Mouse (Mus musculus) brain, embryonic 14.5 days (tissue): ENCODE measurements around the gene Gm14137. TPM values are rescaled to one million over a fixed set of nuclear protein-coding genes. Genes with fewer than 3 reads are reported as not detected.

Experiments
- DNase-seq: peaks from one replicate; pipeline ENCODE4 v3.0.0-alpha.2; 2011; ENCODE audit warnings: low read depth
- CTCF ChIP-seq: fragments of 200-500 bp; IDR thresholded peaks from 2 replicates; pipeline ENCODE4 v1.5.1; 2012; ENCODE audit warnings: inconsistent platforms, mild to moderate bottlenecking, moderate library complexity, borderline replicate concordance; ENCODE audit not compliant: insufficient read depth, insufficient read length; ENCODE audit errors: extremely low read depth
- POLR2A ChIP-seq: fragments of 200-500 bp; IDR thresholded peaks from 2 replicates; pipeline ENCODE4 v1.6.1; 2012; ENCODE audit warnings: mild to moderate bottlenecking, inconsistent platforms, borderline replicate concordance; ENCODE audit not compliant: poor library complexity, insufficient read depth, insufficient read length, severe bottlenecking; ENCODE audit errors: extremely low read depth
- polyA plus RNA-seq: library from polyadenylated mRNA; depleted of rRNA; stranded (reverse); fragments of >200 nt; gene quantifications from 2 replicates; pipeline ENCODE4 v1.2.3, GENCODE M21; 2012; rRNA removed

Gm14137 gene
- polyA plus RNA-seq: 0.03 TPM in 2 replicates

DNA sequence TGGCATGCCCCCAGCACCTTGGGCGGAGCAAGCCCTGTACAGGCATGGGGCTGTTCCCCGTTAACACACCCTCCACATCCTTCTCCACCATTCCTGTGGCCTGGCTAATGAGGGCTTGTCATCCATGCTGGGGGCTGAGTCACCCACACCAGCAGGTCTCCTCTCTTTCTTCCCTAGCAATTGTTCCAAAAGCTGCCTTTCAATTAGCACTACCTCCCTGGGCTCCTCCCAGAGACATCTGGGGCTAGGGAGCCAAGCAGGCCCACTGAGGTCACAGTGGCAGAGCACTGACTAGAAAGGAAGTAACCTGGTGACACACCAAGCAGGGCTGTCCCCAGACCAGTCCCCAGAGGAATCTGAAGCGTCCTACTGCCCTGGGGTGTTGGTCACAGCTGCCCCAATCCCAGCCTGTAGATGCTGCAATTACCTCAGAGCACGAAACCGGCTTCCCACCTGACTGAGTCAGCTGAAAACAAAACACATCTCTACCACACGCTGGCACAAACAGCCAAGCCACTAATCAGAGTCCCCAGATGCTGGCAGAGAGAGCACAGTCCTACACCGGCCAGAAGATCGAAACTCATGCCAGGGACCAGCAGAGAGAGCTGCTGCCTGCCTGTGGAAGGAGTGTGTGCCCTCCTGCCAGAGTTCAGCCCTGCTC, at the start of gene Gm14137:
TSS of gene Gm14137 (plus strand) at position 519 of the 661 bp plus-strand sequence.
- DNase-seq: peak; percentile 35
- TF ChIP-seq POLR2A (no peak), CTCF (no peak)

DNA sequence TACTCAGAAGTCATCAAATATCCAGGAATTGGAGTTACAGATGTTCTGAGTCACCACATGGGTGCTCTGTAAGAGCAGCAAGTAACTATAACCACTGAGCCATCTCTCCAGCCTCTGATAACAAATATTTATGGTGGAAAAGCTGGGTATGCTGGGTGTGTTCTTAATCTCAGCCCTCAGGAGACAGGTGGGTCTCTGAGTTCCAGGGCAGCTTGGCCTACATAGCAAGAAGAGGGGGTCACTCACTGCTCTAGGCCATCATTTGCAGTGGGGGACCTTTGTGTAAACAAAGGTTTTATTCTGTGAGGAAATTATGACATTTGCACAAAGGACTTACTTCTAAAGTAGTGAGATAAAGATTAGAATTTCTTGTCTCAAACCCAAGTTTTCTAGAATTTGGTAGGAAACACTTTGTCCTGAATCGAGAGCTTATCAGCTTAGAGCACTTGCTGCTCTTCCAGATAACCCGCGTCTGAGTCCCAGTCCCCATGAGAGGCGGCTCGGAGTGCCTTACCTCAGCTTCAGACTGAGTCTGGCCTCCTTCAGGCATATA, 37.9 kb upstream of the Gm14137 start:
- TF ChIP-seq POLR2A (no peak), CTCF (no peak)
- no peak for DNase-seq

DNA sequence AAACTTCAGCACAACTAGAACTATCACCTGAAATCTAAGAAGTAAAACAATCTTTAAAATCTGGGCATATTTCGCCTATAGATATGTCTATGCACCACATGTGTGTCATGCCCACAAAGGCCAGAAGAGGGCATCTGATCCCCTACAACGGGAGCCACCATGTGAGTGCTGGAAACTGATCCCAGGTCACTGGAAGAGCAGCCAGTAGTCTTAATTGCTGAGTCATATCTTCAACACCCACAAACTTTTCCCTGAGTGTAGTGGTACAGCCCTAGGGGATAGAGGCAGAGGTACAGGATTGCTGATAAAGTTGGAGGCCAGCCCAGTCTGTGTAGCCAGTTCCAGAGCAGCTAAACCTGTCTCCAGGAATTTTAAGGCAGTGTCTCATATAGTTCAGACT, 29.1 kb upstream of the Gm14137 start:
- no peak for DNase-seq
- TF ChIP-seq POLR2A: no peak
- peak; percentile 23; the same call in 1 of the 2 replicates for TF ChIP-seq CTCF

DNA sequence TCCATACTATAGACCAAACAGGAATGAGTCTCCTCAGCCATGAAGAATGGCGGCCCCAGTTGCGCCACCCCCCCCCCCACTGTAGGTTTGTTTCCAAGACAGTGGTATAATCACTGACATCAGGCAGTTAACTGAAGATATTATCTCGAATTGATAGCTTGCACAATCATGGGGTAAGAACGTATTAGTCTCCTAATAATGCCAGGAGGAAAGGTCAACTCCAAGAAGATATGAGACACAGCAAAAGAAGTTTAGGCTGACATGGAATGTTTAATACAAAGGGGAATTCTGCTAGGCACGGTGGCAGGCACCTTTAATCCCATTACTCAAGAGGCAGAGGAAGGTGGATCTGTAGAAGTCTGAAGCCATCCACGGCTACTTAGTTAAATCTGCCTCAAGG, 27.9 kb upstream of the Gm14137 start:
- no peak for DNase-seq
- TF ChIP-seq CTCF: no peak
- TF ChIP-seq POLR2A: no peak

DNA sequence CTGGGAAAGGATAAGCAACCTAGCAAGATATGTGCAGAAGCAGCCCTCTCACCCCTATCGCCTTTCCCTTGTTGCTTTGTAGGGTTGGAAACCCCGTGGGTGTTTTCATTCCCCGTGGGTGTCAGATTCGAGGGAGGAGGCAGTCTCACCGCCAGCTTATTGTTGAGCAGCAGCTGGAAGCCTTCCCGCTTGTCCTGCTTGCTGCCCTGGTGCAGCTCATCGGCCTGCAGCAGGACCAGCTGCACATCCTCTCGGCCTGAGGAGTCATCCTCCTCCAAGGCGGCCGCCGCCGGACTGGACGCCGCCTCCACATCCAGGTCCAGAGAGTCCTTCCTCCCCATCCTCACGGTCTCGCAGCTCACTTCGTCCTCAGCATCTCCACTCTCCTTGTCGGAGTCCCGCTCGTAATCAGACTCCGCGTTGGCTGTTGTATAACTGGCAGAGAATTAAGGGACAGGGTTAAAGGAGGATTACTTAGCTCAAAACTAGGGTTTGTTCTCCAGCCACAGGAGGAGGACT, 27.1 kb upstream of the Gm14137 start:
- TF ChIP-seq POLR2A: no peak
- no peak for TF ChIP-seq CTCF
- DNase-seq: no peak

DNA sequence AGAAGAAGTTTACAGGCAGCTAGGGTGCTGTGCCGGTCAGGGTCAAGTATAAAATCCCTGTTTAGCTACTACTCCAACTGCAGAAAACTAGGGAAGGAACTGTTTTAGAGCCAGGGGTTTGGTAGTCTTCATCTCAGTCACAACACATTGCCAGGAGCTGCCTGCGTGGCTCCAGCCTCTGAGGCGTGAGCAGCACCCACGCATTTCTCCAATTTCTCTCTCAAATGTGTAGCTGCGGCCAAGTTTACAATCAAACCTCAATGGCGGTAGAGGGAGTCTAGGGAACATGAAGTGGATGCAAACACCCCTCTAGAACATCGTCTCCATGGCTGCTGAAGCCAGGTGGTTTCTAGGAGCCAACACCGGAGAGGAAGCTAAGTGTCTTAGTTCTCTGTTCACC, 26.5 kb upstream of the Gm14137 start:
- no peak for DNase-seq
- TF ChIP-seq CTCF (no peak), POLR2A (no peak)

DNA sequence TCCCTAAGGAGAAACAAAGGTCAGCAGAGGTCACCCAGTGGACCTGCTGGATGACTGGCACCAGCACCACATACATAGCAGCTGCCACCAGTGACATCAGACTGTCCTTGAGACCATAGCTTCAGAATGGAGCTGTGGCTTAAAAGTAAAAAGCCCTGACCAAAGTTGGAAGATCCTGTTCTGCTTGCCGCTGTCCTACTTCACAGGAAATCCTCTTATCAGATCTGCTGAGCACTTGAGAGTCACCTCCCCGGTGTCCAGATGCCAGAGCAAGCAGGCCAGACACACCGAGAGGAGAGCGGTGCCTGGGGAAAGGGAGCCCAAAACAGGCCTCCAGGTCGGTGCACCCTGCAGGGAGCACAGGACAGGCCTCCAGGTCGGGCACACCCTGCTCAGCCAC, 22.1 kb upstream of the Gm14137 start:
- TF ChIP-seq CTCF: no peak
- no peak for TF ChIP-seq POLR2A
- no peak for DNase-seq

DNA sequence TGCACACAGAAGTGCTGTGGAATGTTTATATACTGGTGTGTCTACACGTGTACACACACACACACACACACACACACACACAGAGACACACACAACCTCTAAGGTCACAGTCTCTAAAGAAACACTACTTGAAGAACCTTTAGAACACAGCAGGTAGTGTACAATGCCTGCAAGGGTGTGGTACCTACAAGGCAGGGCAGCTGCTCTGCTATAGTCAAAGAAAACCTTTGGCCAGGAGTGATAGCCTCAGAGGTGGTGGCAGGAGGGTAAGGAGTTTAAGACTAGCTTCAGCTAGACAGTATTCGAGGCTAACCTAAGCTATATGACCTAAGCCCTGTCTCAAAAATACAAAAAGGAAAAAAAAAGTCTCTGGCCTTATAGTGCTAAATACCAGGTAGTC, 19.6 kb upstream of the Gm14137 start:
- no peak for TF ChIP-seq POLR2A
- no peak for TF ChIP-seq CTCF
- DNase-seq: no peak

DNA sequence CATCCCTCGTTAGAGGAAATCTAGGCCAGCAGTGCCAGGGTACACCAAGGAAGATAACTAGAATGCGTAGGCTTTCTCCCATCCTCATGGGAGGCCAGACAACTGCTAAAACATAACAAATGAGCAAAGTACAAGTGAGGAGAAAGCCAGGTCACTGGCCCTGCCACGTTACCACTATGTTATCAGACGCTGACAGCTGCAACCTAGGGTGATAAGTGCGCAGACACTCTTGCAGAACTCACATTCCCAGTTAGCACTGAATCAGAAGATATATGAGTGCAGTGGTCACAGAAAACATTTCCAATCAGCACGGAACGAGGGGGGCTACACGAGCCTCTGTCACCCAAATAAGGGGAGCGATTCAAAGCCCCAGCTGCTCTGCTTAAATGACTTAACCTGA, 18.9 kb upstream of the Gm14137 start:
- TF ChIP-seq POLR2A (no peak), CTCF (no peak)
- DNase-seq: no peak

DNA sequence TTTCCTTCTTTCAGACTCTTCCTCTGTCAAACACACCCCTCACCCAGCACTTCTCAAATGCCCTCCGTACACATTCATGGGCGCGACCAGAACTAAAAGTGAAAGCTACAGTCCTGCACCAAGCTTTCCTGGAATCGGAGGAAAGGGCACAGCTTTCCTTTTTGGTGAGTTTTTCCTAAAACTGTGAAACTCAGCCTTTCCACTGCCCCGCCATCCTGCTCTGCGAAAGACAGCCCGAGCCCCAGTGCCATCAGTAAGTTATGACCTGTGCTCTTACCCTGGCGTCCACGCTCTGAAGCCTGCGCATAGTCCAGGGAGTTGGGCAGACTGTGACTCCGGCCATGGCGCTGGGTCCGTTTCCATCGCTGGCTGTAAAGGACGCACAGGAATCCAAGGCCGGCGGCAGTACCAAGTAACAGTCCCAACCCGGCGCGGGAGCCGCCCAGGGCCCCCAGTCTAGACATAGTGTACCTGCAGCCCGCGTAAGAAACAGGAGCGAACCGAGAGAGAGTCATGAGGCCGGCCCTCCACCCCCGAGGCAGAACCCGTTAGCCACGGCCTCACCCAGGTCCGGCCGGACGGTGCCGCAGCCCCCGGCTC, 18.1 kb upstream of the Gm14137 start:
- TF ChIP-seq POLR2A (no peak), CTCF (no peak)
- DNase-seq: no peak

DNA sequence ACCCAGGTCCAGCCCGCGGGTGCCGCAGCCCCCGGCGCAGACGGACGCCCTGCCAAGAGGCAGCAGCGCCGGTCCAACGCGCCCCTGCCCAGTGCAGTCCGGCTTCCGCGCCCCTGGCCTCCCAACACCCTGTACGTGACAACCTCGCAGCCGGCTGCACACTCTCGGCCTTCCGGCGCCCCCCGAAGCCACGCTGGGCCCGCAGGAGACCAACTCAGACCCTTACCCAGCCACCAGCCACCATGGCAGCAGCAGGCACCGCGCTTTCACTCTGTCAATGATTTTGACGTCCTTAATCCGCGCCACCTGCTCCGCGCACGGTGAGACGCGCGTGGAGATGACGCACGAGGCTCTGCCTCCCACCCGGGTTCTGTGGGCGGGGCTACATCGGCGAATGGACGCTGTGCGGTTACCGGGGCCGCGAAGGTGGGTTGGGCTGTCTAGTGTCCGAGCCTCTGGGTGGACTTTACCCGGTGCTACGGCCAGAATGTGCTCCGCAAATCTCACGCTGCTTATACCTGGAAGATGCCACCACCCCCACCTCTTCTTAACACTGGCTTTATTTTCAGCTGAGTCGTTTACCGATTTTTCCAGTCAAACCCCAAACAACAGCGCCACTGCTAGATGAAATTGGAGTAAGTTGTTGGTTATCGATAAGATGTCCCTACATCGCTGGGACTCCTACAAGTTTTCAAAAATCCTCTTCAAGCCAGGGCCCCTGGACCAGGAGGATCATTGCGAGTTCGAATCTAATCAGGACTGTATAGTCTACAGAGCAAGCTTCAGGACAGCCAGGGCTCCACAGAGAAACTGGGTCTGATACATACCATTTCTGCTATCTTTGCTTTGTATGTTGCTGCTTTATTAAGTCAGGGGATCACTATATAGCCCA, 17.4 kb upstream of the Gm14137 start, which contains the start of gene Rmdn3:
TSS of gene Rmdn3 (minus strand) at position 354 of the 892 bp plus-strand sequence.
- DNase-seq: peak; percentile 98
- TF ChIP-seq POLR2A (peak; percentile 52; the same call in 1 of the 2 replicates), CTCF (no peak)

DNA sequence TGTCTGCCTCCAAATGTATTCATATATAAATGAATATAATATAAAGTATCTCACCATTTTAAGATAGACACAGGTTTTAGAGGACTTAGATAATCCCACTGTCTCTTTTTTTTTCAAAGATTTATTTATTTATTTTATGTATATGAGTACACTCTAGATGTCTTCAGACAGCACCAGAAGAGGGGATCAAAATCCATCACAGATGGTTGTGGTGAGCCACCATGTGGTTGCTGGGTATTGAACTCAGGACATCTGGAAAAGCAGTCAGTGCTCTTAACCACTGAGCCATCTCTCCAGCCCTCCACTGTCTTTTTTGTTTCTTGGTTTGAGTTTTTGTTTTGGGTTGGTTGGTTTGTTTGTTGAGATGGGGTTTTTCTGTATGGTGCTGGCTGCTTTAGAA, 16.5 kb upstream of the Gm14137 start:
- TF ChIP-seq POLR2A: no peak
- TF ChIP-seq CTCF: no peak
- no peak for DNase-seq
